Mouse (Mus musculus) embryonic facial prominence, embryonic 11.5 days (tissue): ENCODE measurements around the gene Tmem164. TPM values are rescaled to one million over a fixed set of nuclear protein-coding genes. Genes with fewer than 3 reads are reported as not detected.
A peak's percentile ranks its signal among the peaks of the same experiment; 100 is the strongest.

Source experiments
- ATAC-seq: fragments of 200-750 bp; cut with Nextera tagmentation; replicated peaks from 2 replicates; pipeline ENCODE4 v1.8.0; 2017; ENCODE audit warnings: low read depth; ENCODE audit not compliant: insufficient number of reproducible peaks, low FRiP score, low TSS enrichment
- DNase-seq: peaks from one replicate; pipeline ENCODE4 v3.0.0-alpha.2; 2015; ENCODE audit warnings: low spot score
- H3K27ac ChIP-seq: fragments of 300-500 bp; sonication (generic); replicated peaks from 2 replicates; pipeline ENCODE4 v1.5.1; 2014; ENCODE audit warnings: mild to moderate bottlenecking, low read depth, low read length, control low read depth
- H3K27me3 ChIP-seq: fragments of 300-500 bp; sonication (generic); 2 replicates; pipeline ENCODE4 v1.6.1; 2014; ENCODE audit warnings: mild to moderate bottlenecking, low read length, moderate library complexity, mixed read lengths; ENCODE audit not compliant: control insufficient read depth, insufficient read depth
- H3K36me3 ChIP-seq: fragments of 300-500 bp; sonication (generic); replicated peaks from 2 replicates; pipeline ENCODE4 v1.6.1; 2014; ENCODE audit warnings: low read depth, mild to moderate bottlenecking, low read length, moderate library complexity, mixed read lengths; ENCODE audit not compliant: control insufficient read depth, insufficient read depth
- H3K4me1 ChIP-seq: fragments of 300-500 bp; sonication (generic); 2 replicates; pipeline ENCODE4 v1.6.1; 2014; ENCODE audit warnings: low read length, mixed read lengths; ENCODE audit not compliant: control insufficient read depth, insufficient read depth
- H3K4me2 ChIP-seq: fragments of 300-500 bp; sonication (generic); 2 replicates; pipeline ENCODE4 v1.6.1; 2014; ENCODE audit warnings: low read depth, mild to moderate bottlenecking, control low read depth, low read length, moderate library complexity
- H3K4me3 ChIP-seq: fragments of 300-500 bp; sonication (generic); 2 replicates; pipeline ENCODE4 v1.5.1; 2014; ENCODE audit warnings: low read depth, low read length, control low read depth
- H3K9ac ChIP-seq: fragments of 300-500 bp; sonication (generic); replicated peaks from 2 replicates; pipeline ENCODE4 v1.6.1; 2014; ENCODE audit warnings: mild to moderate bottlenecking, control low read depth, low read length
- H3K9me3 ChIP-seq: fragments of 300-500 bp; sonication (generic); replicated peaks from 2 replicates; pipeline ENCODE4 v1.6.1; 2016; ENCODE audit warnings: mild to moderate bottlenecking, low read length, inconsistent platforms, mixed read lengths; ENCODE audit not compliant: control insufficient read depth
- WGBS: fragments of 180-500 bp; shearing (Covaris S2); extraction: QIAGEN DNeasy Blood & Tissue Kit; methylation state at CpG from one replicate; pipeline ENCODE4 v1.1.7; 2014; 5-methylcytosine and 5-hydroxymethylcytosine counted together
- microRNA counts: library from miRNA; unstranded; fragments of <30 nt; microRNA quantifications from one replicate; lab custom pipeline; 2016
- microRNA-seq: library from miRNA; unstranded; fragments of <30 nt; microRNA quantifications from one replicate; pipeline ENCODE4, GENCODE M21; 2016; ENCODE audit warnings: borderline number of aligned reads
- polyA plus RNA-seq: library from polyadenylated mRNA; unstranded; fragments of >200 nt; fragmentation: Nextera tagmentation; extraction: Ambion mirVana; gene quantifications from 2 replicates; pipeline ENCODE4 v1.2.1, GENCODE M21; 2014

Gene Tmem164
- polyA plus RNA-seq, 1 experiment from 2014 or later: 41.1 TPM

DNA sequence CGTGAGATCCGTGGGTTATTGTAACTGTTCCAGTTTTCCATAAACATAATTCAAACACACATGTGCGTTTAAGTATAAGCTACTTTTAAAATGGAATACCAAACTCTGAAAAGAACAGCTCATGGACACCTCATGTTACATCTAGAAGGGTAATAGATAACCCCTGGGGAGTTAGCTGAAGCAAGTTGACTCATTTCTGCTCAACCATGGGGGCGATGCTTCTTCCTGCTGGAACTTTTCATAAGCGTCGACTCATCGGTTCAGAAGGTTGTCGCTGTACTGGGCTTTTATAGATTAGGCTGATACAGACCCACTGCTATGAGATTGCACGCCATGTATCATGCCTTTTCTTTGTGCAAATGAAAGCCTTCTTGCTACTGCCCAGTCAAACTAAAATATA lies 166.8 kb downstream of the Tmem164 start:
- H3K27me3 ChIP-seq: no peaks in the 10 kb centered on the region
- ATAC-seq: no peak
- WGBS: 92% methylated on average over 9 of the region's 9 CpGs

DNA sequence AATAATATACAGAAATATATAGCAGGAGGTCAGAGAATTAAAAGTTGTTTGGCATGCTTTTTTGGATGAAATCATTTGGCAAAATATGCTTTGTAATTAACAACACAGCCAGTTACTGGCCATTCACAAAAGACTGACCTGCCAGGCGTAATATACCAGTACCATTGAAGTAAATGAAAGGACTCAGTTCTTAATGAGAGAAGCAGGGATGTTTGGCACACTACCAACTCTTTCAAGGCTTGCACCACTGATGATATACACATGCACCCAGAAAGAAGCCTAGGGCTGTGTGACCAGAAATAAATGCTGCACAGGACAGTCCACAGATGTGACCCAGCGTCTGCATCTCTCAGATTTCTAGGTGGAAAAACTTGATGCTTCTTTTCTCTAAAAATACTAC lies 188.6 kb downstream of the Tmem164 start:
- no peak overlapping the region for H3K4me3 ChIP-seq
- no peak for DNase-seq
- no peak overlapping the region for H3K4me2 ChIP-seq
- WGBS: 92% methylated on average over 2 of the region's 2 CpGs
- H3K9me3 ChIP-seq: no peaks in the 10 kb centered on the region
- H3K27ac ChIP-seq: no peak overlapping the region
- H3K36me3 ChIP-seq: no peaks in the 10 kb centered on the region
- H3K27me3 ChIP-seq: no peaks in the 10 kb centered on the region
- no peak overlapping the region for H3K9ac ChIP-seq
- no peak for ATAC-seq
- H3K4me1 ChIP-seq: no peaks in the 10 kb centered on the region

More for the DNA sequence above, 166.8 kb downstream of the Tmem164 start:
- H3K4me1 ChIP-seq: no peaks in the 10 kb centered on the region
- DNase-seq: no peak
- no peak overlapping the region for H3K9ac ChIP-seq
- no peak overlapping the region for H3K4me3 ChIP-seq
- no peak overlapping the region for H3K27ac ChIP-seq
- no peaks in the 10 kb centered on the region for H3K36me3 ChIP-seq
- no peaks in the 10 kb centered on the region for H3K9me3 ChIP-seq
- no peak overlapping the region for H3K4me2 ChIP-seq

DNA sequence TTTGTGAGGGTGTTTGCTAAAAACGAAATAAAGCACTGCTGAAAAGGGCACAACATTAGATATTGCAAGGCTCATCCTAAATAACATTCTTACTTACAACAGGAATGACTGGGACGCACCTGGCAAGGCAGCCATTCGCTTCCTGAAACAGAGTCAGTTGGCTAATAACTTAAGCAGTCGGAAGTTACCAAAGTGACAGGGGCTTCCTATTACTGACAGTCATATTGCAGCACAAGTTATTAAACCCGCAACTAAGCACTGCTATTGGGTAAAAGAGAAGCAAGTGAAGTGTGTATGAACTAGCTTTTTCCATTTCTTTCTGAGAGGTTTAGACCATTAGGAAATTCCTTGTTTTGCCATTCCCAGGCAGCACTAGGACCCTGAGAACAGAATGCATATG lies 201.0 kb downstream of the Tmem164 start:
- H3K9me3 ChIP-seq: no peaks in the 10 kb centered on the region
- no peak overlapping the region for H3K4me3 ChIP-seq
- H3K9ac ChIP-seq: no peak overlapping the region
- H3K4me2 ChIP-seq: no peak overlapping the region
- no peaks in the 10 kb centered on the region for H3K4me1 ChIP-seq
- no peaks in the 10 kb centered on the region for H3K36me3 ChIP-seq
- 87% methylated on average over 5 of the region's 5 CpGs for WGBS
- DNase-seq (no peak), ATAC-seq (no peak)
- no peaks in the 10 kb centered on the region for H3K27me3 ChIP-seq
- H3K27ac ChIP-seq: no peak overlapping the region

DNA sequence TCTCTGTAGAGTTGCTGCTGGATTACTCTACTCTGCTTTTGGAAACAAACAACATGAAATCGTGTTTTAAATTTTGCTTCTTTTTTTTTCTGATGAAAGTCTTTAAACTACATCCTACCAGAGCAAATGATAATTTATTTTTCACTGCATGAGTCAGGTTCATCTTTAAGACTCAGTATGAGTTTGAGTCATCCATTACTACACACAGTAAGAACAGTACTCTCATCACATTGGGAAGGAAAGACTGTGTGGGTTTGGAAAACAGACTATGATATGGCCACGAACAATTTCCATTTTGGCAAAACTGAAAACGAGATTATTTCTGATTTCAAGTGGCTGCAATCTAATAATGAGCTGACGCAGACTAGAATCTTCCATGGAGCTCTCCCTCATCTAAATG lies 202.4 kb downstream of the Tmem164 start:
- Histone ChIP-seq H3K9ac (no peak overlapping the region), H3K27ac (no peak overlapping the region), H3K36me3 (no peaks in the 10 kb centered on the region), H3K4me2 (no peak overlapping the region), H3K4me3 (no peak overlapping the region), H3K9me3 (no peaks in the 10 kb centered on the region), H3K4me1 (no peaks in the 10 kb centered on the region), H3K27me3 (no peaks in the 10 kb centered on the region)
- 84% methylated on average over 4 of the region's 4 CpGs for WGBS
- ATAC-seq (no peak), DNase-seq (no peak)

DNA sequence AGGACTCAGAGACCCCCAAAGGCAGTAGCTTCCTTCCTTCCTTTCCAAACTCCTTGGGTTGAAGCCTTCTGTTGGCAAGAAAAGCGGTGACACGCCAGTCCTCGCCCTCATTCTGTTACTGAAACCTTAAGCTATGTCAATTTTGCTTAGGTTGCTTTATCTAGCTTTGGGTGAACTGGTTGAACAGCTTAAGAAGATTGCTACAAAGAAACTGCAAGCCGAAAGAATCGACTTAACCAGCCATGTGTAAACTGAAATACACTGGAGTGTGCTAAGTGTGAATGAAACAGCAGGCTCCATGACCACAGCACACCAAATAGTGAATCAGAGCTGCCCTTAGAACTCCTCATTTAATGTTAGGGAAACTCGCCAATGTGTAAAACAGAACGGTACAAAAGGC lies 204.8 kb downstream of the Tmem164 start:
- Histone ChIP-seq H3K9ac (no peak overlapping the region), H3K4me3 (no peak overlapping the region), H3K4me2 (no peak overlapping the region), H3K9me3 (no peaks in the 10 kb centered on the region), H3K27me3 (no peaks in the 10 kb centered on the region), H3K27ac (no peak overlapping the region), H3K36me3 (no peaks in the 10 kb centered on the region), H3K4me1 (no peaks in the 10 kb centered on the region)
- WGBS: 86% methylated on average over 7 of the region's 7 CpGs
- no peak for ATAC-seq
- DNase-seq: no peak

MicroRNA genes within 50 kb of the gene (microRNA counts, 519-probe panel; counts per million panel counts)
- 4,063 counts per million, percentile 63 among the panel's probes with 10 or more counts for microRNA mmu-miR-652 (lab: Ali Mortazavi, UCI)

Small RNA genes within 50 kb of the gene (microRNA-seq; reads per million reads assigned to microRNA genes)
- 13,919 reads per million, percentile 96 among the genes with 10 or more reads in this experiment for gene Mir652
